Mouse (Mus musculus) cortical plate, adult 2 months (tissue): ENCODE data around the gene Tnik.

Experiments
- CTCF ChIP-seq: fragments of 200-500 bp; IDR thresholded peaks from 2 replicates; pipeline ENCODE4 v1.5.1; 2011; ENCODE audit warnings: mild to moderate bottlenecking, control low read depth, low read length; ENCODE audit not compliant: insufficient read depth; ENCODE audit errors: extremely low read depth
- POLR2A ChIP-seq: fragments of 200-500 bp; IDR thresholded peaks from 2 replicates; pipeline ENCODE4 v1.6.1; 2011; ENCODE audit warnings: mild to moderate bottlenecking, low read length, control low read depth; ENCODE audit not compliant: insufficient read depth; ENCODE audit errors: extremely low read depth

GRCm38 (mm10) chr3:28485716-28486115 lies 222.7 kb downstream of the Tnik start:
- TF ChIP-seq CTCF (no peak), POLR2A (no peak)
